Mouse (Mus musculus): ENCODE data around the gene Ccr1l1. TPM values are rescaled to one million over a fixed set of nuclear protein-coding genes. Genes with fewer than 3 reads are reported as not detected.
"Not testable (repeated sequence)": the region's sequence is repeated elsewhere in the genome, so short reads cannot be mapped to it uniquely, and the experiment has no call there.

Ccr1l1 gene
- polyA plus RNA-seq, 1 experiment, result not detected

DNA sequence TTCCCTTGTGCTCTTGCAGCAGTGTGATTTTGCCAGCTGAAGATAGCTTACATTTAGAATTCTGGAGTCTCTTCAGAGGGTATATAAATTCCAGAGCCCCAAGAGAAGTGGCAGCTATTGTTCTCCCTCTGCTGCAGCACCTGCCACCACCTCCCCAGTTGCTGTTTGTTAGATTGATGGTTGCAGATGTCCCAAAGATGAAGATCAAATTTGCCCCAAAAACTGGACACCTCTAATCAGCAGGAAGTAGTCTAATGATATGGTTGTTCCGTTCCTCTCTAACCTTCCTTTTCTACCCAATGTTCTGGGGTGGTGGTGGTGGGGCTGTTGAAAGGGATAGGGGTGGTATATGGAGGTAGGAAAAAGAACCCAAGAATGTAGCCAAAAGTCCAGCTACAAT lies 4.5 kb upstream of the Ccr1l1 start:
- no peaks in the 10 kb centered on the region for H3K27me3 ChIP-seq (ENCODE audit: control insufficient read depth, insufficient read depth, low read length)
- WGBS, result 93% methylated on average over 1 of the region's 1 CpGs
- H3K4me3 ChIP-seq (ENCODE audit: control insufficient read depth, insufficient read depth, low read length), result no peak overlapping the region
- no peak overlapping the region for H3K27ac ChIP-seq (ENCODE audit: control insufficient read depth, insufficient read depth, low read length)
- no peaks in the 10 kb centered on the region for H3K4me1 ChIP-seq (replicated peaks; ENCODE audit: control insufficient read depth, insufficient read depth, low read length)
- no peak for DNase-seq
- TF ChIP-seq CTCF (IDR thresholded peaks at IDR 0.05; ENCODE audit: borderline replicate concordance, control insufficient read depth, extremely low read depth, insufficient read depth, low read length, poor library complexity), result no peak
- TF ChIP-seq POLR2A (IDR thresholded peaks at IDR 0.05; ENCODE audit: control insufficient read depth, extremely low read depth, insufficient read depth, low read length, poor library complexity), result no peak
- H3K36me3 ChIP-seq (ENCODE audit: control insufficient read depth, insufficient read depth, low read length), result no peaks in the 10 kb centered on the region

GRCm38 (mm10) chr9:123981909-123982308 lies 3.7 kb upstream of the Ccr1l1 start:
- Histone ChIP-seq H3K27me3 (ENCODE audit: control insufficient read depth, insufficient read depth, low read length) (no peaks in the 10 kb centered on the region), H3K4me1 (replicated peaks; ENCODE audit: control insufficient read depth, insufficient read depth, low read length) (no peaks in the 10 kb centered on the region), H3K36me3 (ENCODE audit: control insufficient read depth, insufficient read depth, low read length) (no peaks in the 10 kb centered on the region), H3K4me3 (ENCODE audit: control insufficient read depth, insufficient read depth, low read length) (no peak overlapping the region), H3K27ac (ENCODE audit: control insufficient read depth, insufficient read depth, low read length) (no peak overlapping the region)
- DNase-seq, result no peak
- TF ChIP-seq CTCF (IDR thresholded peaks at IDR 0.05; ENCODE audit: borderline replicate concordance, control insufficient read depth, extremely low read depth, insufficient read depth, low read length, poor library complexity) (no peak), POLR2A (IDR thresholded peaks at IDR 0.05; ENCODE audit: control insufficient read depth, extremely low read depth, insufficient read depth, low read length, poor library complexity) (no peak)
- whole genome bisulfite sequencing, result 85% methylated on average over 4 of the region's 4 CpGs

GRCm38 (mm10) chr9:123980858-123981475 lies 2.8 kb upstream of the Ccr1l1 start:
- DNase-seq; H3K27ac ChIP-seq (ENCODE audit: control insufficient read depth, insufficient read depth, low read length); H3K27me3 ChIP-seq (ENCODE audit: control insufficient read depth, insufficient read depth, low read length); H3K4me3 ChIP-seq (ENCODE audit: control insufficient read depth, insufficient read depth, low read length); H3K4me1 ChIP-seq (replicated peaks; ENCODE audit: control insufficient read depth, insufficient read depth, low read length); H3K36me3 ChIP-seq (ENCODE audit: control insufficient read depth, insufficient read depth, low read length): not testable (repeated sequence)
- no CpG with 5 or more reads among the region's 3 CpGs for whole genome bisulfite sequencing

DNA sequence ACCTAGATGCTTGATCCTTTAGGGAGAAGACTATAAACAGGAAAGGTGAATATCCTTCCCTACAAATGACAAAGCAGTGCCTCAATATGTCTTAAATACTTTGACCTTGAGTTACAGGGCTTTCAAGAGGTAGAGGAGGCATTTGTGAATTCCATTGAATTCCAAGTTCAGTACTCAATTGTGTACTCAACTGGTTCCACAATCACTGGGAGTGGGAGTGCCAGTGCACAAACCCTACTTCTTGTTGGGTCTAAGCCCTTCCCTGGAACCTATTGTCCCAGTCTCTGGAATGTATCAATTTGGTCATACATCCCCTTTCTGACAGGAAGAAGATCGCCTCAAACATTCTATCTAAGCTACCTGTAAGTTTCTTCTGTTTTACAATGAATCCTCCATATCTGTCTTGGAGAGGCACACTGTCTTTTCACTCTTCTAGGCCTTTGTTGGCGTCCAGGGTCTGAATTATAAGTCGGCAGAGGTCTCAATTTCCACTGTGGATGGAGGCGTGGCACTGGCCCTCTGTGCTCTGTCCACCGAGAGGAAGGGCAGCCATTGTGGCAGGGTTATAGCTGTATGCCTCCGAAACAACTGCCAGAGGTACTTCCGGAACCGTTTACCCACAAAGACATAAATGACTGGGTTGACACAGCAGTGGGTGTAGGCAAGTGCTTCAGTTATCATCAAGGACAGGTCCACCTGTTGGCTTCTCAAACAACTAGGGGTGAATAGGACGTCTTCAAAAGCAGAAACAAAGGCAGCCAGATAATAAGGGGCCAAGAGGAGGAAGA lies 1.1 kb downstream of the Ccr1l1 start:
- H3K4me1 ChIP-seq (replicated peaks; ENCODE audit: control insufficient read depth, insufficient read depth, low read length), result no peaks in the 10 kb centered on the region
- TF ChIP-seq CTCF (IDR thresholded peaks at IDR 0.05; ENCODE audit: borderline replicate concordance, control insufficient read depth, extremely low read depth, insufficient read depth, low read length, poor library complexity) (no peak), POLR2A (IDR thresholded peaks at IDR 0.05; ENCODE audit: control insufficient read depth, extremely low read depth, insufficient read depth, low read length, poor library complexity) (no peak)
- DNase-seq, result no peak
- no peak overlapping the region for H3K27ac ChIP-seq (ENCODE audit: control insufficient read depth, insufficient read depth, low read length)
- H3K27me3 ChIP-seq (ENCODE audit: control insufficient read depth, insufficient read depth, low read length), result no peaks in the 10 kb centered on the region
- H3K36me3 ChIP-seq (ENCODE audit: control insufficient read depth, insufficient read depth, low read length), result no peaks in the 10 kb centered on the region
- WGBS, result 88% methylated on average over 9 of the region's 9 CpGs
- no peak overlapping the region for H3K4me3 ChIP-seq (ENCODE audit: control insufficient read depth, insufficient read depth, low read length)

- WGBS, result 91% methylated on average over 2 of the region's 2 CpGs
- TF ChIP-seq CTCF (IDR thresholded peaks at IDR 0.05; ENCODE audit: borderline replicate concordance, control insufficient read depth, extremely low read depth, insufficient read depth, low read length, poor library complexity) (no peak), POLR2A (IDR thresholded peaks at IDR 0.05; ENCODE audit: control insufficient read depth, extremely low read depth, insufficient read depth, low read length, poor library complexity) (no peak)
- no peaks in the 10 kb centered on the region for H3K27me3 ChIP-seq (ENCODE audit: control insufficient read depth, insufficient read depth, low read length)
- no peak overlapping the region for H3K4me3 ChIP-seq (ENCODE audit: control insufficient read depth, insufficient read depth, low read length)
- no peak overlapping the region for H3K27ac ChIP-seq (ENCODE audit: control insufficient read depth, insufficient read depth, low read length)
- H3K36me3 ChIP-seq (ENCODE audit: control insufficient read depth, insufficient read depth, low read length), result no peaks in the 10 kb centered on the region
- no peaks in the 10 kb centered on the region for H3K4me1 ChIP-seq (replicated peaks; ENCODE audit: control insufficient read depth, insufficient read depth, low read length)
- no peak for DNase-seq
These were observed 2.6 kb downstream of the Ccr1l1 start for GRCm38 (mm10) chr9:123975630-123976029.

DNA sequence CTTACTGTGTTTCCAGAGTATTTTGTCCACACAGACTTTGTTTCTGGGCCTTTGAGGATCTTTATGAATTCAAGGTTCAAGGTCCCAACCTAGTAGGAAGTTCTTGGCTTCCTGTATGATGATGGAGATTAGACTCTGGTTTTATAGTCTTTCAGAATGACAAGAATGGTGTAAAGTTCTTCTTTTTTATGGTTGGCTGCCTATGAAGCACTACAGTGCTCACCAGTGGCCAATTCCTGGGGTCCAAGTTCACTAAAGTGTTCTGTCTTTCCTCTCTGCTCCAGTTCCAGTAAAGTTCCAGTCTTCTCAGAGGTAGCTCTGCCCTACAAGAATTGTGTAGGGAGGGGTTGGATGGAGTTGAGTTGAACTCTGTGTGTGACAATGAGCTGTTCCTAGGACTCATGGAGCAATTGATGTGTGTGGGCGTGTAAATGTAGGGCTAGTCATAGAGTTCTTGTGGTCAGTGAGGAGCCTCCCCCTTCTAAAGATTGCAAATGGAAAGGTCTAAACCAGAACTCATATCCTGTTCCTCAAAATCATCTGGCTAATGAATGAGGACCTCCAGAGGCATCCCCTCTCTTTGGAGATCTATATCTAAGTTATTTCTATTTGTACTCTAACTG lies 9.8 kb downstream of the Ccr1l1 start, which contains the start of gene Ccr1:
Ccr1 (minus strand) TSS at position 403 of the 623 bp plus-strand sequence.
- TF ChIP-seq POLR2A (IDR thresholded peaks at IDR 0.05; ENCODE audit: control insufficient read depth, extremely low read depth, insufficient read depth, low read length, poor library complexity) (no peak), CTCF (IDR thresholded peaks at IDR 0.05; ENCODE audit: borderline replicate concordance, control insufficient read depth, extremely low read depth, insufficient read depth, low read length, poor library complexity) (no peak)
- no peaks in the 10 kb centered on the region for H3K36me3 ChIP-seq (ENCODE audit: control insufficient read depth, insufficient read depth, low read length)
- H3K4me1 ChIP-seq (replicated peaks; ENCODE audit: control insufficient read depth, insufficient read depth, low read length), result no peaks in the 10 kb centered on the region
- H3K27me3 ChIP-seq (ENCODE audit: control insufficient read depth, insufficient read depth, low read length), result no peaks in the 10 kb centered on the region
- H3K4me3 ChIP-seq (ENCODE audit: control insufficient read depth, insufficient read depth, low read length), result no peak within 1 kb of the TSS
- 71% methylated on average over 1 of the region's 1 CpGs for WGBS
- no peak for DNase-seq
- no peak within 1 kb of the TSS for H3K27ac ChIP-seq (ENCODE audit: control insufficient read depth, insufficient read depth, low read length)

DNA sequence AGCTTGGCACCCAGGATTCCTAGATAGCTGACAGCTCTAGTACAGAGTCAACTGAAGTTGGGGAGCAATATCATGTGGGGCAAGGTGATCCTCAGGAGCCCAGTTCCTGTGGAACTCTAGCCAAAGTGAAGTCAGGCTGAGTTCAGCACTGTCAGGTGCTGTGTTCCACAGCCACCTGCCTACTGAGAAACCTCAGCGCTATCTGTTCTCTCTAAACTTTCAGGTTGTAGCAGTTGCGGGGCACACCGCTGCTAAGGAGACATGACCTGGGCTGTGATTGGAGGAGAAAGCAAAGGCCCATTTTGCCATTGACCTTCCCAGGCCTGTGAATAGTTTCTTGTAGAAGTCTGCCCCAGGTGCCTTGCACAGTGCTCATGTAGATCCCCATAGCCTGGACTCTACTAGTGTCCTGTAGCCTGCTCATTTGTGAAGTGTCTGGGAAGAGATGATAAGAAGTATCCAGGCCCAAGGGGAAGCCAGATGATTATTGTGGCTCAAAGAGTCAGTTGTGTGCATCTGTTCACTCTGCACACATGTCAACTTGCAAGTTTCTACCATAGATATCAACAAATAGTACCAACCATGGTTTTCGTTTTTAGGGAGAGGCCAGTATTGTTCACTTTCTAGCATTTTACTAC lies 11.2 kb downstream of the Ccr1l1 start:
- not testable (repeated sequence) for H3K36me3 ChIP-seq (ENCODE audit: control insufficient read depth, insufficient read depth, low read length); H3K4me3 ChIP-seq (ENCODE audit: control insufficient read depth, insufficient read depth, low read length)
- WGBS, result 96% methylated on average over 1 of the region's 4 CpGs

More for the DNA sequence above, 11.2 kb downstream of the Ccr1l1 start:
- H3K27ac ChIP-seq (ENCODE audit: control insufficient read depth, insufficient read depth, low read length); H3K27me3 ChIP-seq (ENCODE audit: control insufficient read depth, insufficient read depth, low read length); DNase-seq; H3K4me1 ChIP-seq (replicated peaks; ENCODE audit: control insufficient read depth, insufficient read depth, low read length): not testable (repeated sequence)

Measured in thymus, adult 2 months (tissue).